Mouse (Mus musculus): ENCODE data around the gene Ttc28. TPM values are rescaled to one million over a fixed set of nuclear protein-coding genes. Genes with fewer than 3 reads are reported as not detected.

Ttc28 gene
- total RNA-seq, 2 experiments from 2014 or later: 97.3 to 112 TPM

- intact Hi-C loops (cut with DNase I): no loop called here
- DNase-seq: no peak
These were observed 312.4 kb downstream of the Ttc28 start for GRCm38 (mm10) chr5:111191972-111192371.

GRCm38 (mm10) chr5:111194829-111195228 is 315.2 kb downstream of the Ttc28 start:
- intact Hi-C loops (cut with DNase I): no loop called here

GRCm38 (mm10) chr5:111195488-111196485 is 316.2 kb downstream of the Ttc28 start:
- peak; percentile 81 for DNase-seq
- intact Hi-C loops (cut with DNase I): no loop called here

More at GRCm38 (mm10) chr5:111194829-111195228, 315.2 kb downstream of the Ttc28 start:
- DNase-seq: no peak

DNA sequence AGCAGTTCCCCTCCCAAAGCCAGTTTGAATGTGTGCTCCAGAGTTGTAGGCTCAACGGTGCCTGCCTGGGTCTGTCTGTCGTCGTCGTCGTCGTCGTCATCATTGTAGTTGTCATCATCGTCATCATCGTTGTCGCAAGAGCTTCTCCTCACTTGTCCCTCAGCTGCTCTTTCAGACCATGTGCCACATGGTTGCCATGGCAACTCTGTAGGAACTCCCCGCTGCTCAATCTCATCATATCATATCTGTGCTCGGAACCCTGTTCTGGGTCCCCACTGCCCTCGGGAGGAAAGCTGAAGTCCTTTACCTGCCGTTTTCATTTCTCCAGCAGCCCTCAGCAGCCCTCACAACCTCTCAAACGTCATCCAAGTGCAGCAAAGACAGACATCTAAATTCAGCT is 318.1 kb downstream of the Ttc28 start:
- DNase-seq: no peak
- intact Hi-C loops (cut with DNase I): no loop called here

DNA sequence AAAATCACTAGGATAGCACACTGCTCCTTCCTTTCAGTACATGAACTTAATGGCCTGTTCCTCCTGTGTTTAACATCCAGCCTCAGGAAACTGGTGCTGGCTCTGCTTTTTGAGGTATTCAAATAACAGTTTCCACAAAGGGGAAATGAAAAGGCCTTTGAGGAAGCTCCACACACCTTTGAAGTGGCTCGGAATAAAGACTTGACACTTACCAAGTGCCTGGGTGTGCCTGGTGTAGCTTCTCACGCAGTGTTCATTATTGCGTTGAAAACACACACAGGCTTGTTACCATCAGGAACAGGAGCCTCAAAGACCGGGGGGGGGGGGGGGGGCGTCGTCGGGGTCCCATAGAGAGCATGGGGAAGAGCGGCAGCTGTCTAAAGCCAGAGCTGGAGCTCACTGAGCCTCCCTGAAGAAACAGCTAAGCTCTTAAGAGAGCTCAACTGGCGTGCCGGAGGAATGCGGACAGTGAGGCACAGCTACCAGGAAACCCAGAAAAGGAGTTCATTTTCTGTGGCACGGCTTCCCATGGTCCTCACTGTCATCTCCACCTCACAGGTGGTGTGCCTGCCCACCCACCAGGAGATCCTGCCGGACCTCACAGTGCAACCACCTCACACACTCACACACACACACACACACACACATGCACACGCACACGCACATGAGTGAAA is 320.7 kb downstream of the Ttc28 start:
- intact Hi-C loops (cut with DNase I): loop anchor here (10.0 kb wide), 1 partner anchor 216 kb away; no protein-coding TSS in a partner anchor
- DNase-seq: no peak

DNA sequence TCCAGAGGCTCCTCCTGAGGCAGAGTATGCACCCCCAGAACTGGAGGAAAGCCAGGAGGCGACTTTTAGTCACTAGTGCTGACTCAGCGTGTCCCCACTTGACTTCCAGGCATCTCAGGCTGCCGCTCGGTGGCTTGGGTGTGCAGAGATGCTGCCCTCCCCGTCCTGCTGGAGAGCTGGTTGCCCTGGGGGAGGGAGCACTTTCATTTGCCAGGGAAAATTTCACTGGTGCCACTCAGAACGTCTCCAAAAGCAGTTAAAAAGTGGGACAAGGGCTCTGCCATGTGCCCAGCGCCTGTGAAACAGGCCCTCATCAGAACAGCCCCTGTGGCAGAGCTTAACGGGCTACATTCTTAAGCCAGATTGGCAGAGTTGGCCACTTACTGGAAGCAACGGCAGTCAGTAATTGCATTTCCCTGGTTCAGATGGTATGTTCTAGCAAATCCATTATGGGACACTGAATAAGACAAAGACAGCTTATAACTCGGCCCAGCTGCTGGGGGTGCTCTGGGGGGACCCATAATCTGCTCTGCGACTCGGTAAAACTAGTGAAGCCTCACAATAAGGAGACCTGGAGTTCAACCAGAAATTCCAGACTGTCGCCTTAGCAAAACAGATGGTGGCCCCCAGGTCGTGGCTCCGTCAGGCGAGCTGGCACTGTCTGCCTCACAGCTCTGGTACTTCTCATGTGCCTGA is 321.5 kb downstream of the Ttc28 start:
- peak; percentile 89 for DNase-seq
- intact Hi-C loops (cut with DNase I): loop anchor here (10.0 kb wide), 1 partner anchor 216 kb away; no protein-coding TSS in a partner anchor

DNA sequence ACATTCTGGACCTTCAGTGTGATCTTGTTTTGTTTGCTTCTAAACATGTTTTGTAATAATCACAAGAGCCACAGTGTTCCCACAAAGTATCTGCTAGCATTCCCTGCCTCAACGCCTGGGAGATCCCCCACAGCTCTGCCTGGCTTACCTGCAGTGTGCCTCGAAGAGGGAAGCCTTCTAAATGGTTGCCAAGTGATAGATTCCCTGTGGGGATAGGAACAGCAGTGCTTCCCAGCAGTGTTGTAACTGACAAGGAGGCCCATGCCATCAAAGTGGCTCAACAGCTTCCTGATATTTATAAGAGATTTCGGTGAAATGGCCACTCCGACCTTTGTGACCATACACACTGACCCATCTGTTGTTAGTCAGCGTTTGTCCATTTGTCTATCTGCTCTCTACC is 324.6 kb downstream of the Ttc28 start:
- intact Hi-C loops (cut with DNase I): loop anchor here (10.0 kb wide), 1 partner anchor 219 kb away; no protein-coding TSS in a partner anchor
- DNase-seq: no peak

DNA sequence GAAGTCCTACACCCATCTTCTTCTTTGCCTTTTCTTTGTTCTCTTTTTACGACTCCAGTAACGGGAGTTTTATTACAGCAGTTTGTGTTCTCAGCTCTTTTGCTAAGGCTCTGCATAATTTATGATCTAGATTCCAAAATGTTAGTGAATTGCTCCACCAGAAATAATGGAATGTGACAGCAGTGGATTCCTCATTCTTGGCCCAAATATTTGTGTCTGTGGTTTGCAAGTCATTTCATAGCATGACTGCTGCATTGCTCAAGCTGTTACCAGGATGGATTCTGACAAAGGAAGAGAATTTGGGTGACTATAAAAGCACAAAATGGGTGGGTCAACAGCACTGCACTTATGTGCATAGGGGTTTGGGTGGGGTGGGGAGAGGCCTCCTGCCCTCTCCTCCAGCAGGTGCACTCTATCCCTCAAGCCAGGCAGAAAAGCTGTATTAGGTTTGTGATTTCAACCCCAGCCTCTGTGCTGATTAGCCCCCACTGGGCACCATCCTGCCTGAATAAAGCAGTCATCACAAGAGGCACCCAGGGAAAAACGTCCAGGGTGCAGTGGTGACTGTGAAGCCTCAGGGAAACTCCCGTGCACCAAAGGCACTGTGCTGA is 325.5 kb downstream of the Ttc28 start:
- intact Hi-C loops (cut with DNase I): loop anchor here (10.0 kb wide), 1 partner anchor 220 kb away; no protein-coding TSS in a partner anchor
- no peak for DNase-seq

DNA sequence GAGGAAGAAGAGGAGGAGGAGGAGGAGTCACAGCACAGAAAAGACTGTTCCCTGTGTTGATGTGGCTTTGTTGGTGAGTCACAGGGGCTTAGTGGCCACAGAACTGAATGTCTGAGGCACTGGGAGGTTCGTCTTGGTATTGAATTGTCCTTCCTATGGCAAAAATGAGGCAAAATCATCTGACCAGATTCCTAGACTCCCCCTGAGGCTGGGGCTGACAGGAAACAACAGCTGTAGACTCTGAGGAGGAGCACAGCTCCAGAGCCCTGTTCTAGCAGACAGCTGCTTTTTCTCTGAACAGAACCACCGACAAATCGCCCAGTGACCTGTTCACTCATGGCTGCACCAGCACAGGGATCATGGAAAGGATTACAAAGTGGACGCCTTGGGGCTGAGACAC is 326.2 kb downstream of the Ttc28 start:
- intact Hi-C loops (cut with DNase I): loop anchor here (10.0 kb wide), 1 partner anchor 221 kb away; no protein-coding TSS in a partner anchor
- no peak for DNase-seq

GRCm38 (mm10) chr5:111207924-111208659 is 328.5 kb downstream of the Ttc28 start:
- DNase-seq: peak; percentile 72
- intact Hi-C loops (cut with DNase I): loop anchor here (10.0 kb wide), 1 partner anchor 223 kb away; no protein-coding TSS in a partner anchor

GRCm38 (mm10) chr5:111208660-111208969 is 329.0 kb downstream of the Ttc28 start:
- DNase-seq: peak; percentile 78
- intact Hi-C loops (cut with DNase I): loop anchor here (10.0 kb wide), 1 partner anchor 224 kb away; no protein-coding TSS in a partner anchor

- DNase-seq: no peak
- intact Hi-C loops (cut with DNase I): no loop called here
These were observed 334.4 kb downstream of the Ttc28 start for GRCm38 (mm10) chr5:111213935-111214450.

- intact Hi-C loops (cut with DNase I): no loop called here
- no peak for DNase-seq
These were observed 335.3 kb downstream of the Ttc28 start for GRCm38 (mm10) chr5:111214890-111215289.

GRCm38 (mm10) chr5:111215722-111216121 is 336.1 kb downstream of the Ttc28 start:
- intact Hi-C loops (cut with DNase I): no loop called here
- no peak for DNase-seq

DNA sequence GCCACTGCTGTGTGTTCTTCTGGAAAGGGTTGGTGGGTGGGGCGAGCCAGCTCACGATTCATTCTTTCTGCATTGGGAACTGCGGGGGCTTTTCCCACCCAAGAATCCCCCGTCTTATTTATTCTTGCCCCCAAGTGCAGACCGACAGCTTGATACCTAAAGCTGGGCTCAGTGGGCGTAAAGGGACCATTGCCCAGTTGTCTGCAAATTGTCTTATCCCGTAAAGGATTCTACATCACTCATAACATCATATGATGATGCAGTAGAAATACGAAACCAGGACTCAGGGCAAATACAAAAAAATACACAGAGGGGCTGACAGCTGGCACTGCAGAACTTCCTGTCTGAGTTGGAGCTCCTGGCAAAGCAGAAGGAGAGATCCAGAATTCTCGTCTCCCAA is 336.6 kb downstream of the Ttc28 start:
- no peak for DNase-seq
- intact Hi-C loops (cut with DNase I): no loop called here

DNA sequence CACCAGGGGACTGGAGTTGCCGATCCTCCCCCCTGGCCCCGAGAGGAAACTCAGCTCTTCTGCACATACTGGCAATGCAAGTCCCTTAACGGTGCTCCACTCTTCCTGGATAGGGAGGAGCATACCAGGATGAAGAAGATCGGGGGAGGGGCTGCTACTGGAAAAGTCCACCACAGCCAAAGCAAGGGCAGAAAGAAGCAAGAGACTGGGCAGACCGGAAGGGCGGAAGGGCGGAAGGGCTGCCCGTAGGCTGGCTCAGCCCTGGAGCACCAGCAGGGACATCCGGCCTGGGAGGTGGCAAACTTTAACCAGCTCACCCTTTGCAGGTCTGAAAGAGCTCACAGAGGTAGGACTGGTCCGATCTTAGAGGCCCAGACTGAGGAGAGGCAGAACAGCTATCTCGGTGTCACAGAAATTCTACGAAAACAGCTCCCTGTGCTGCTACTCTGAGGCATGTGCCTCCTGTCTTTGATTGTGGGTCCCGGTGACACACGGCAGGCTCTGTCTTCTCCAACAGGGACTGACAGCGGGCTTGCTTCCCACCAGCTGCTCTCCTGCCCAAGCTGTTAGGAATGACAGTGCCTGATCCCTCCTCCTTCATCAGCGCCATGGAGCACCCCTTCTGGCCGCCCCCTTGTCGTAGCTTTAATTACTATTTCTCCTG is 338.0 kb downstream of the Ttc28 start:
- intact Hi-C loops (cut with DNase I): no loop called here
- DNase-seq: peak; percentile 58

DNA sequence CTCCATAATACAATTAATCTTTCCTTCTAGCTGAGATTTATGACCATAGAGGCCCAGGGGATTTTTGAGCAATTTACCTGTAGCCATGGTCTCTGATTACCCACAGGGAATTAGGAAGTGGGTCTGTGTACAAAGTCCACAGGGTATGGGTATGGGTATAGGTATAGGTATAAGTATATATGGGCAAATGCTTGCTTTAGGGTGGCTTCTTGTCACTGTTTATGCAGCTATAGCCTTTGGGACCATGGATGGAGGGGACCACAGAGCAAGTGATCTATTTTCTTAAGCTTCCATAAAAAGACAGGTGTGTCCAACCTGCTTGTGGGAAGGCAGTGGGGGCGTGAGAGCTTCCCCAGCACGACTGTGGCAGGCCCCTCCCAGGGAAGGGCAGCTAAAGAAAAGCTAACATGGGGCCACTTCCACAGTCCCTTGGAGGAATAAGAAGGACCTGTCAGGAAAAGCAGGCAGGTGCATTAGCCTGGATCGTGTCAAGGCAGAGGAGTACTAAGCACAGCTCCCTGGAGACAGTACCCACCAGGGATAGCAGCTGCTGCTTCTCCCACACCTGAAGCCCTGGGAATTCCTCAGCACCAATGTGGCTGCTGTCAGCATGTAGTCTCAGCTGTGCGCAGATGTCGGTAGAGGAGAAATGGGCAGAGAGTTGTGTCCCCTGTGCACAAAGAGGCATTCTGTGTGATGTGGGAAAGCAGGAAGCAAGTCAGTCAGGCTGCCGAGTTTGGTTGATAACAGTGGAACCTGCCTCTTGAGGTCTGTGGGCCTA is 338.7 kb downstream of the Ttc28 start:
- DNase-seq: no peak
- intact Hi-C loops (cut with DNase I): no loop called here

DNA sequence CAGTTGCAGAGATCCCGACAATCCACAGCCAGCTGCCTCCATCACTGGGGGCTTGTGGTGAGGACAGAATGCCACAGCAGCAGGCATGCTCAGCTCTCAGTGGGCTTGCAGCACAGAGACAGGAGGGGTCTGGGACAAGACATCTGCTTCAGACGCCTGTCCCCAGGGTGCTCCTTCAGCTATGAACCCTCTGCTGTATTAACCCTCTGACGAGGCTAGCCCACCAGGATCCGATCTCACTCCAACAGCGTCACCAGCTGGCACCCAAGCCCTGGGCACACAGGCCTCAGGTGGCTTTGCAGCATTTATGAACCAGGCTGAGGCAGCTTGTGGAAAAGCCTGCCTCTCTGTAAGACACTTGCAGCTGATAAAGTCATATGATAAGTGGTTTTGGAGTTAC is 339.4 kb downstream of the Ttc28 start:
- peak; percentile 57 for DNase-seq
- intact Hi-C loops (cut with DNase I): no loop called here
